Mouse (Mus musculus): ENCODE data around the gene 1700029H14Rik. TPM values are rescaled to one million over a fixed set of nuclear protein-coding genes. Genes with fewer than 3 reads are reported as not detected.

1700029H14Rik gene
- polyA plus RNA-seq, 1 experiment from 2014 or later: not detected

DNA sequence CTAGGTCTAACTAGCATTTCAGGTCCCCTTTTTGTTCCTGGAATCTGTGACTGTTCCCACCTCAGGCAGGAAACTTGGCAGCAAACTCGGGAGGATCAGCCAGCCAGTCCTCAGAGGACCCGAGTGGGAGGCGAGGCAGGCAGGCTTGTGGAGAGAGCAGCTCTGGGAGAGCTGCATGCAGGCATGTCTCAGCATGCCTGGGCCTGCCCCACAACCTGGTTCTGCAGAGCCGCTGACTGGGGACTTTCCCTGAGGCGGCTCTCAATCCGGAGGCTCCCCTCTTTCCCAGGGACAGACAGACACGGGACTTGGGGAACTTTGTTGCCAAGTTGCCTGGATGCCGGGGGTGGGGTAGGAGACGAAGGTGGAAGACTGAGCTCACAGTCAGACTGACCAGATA, 13.4 kb downstream of the 1700029H14Rik start:
- peak; percentile 34 for DNase-seq

DNA sequence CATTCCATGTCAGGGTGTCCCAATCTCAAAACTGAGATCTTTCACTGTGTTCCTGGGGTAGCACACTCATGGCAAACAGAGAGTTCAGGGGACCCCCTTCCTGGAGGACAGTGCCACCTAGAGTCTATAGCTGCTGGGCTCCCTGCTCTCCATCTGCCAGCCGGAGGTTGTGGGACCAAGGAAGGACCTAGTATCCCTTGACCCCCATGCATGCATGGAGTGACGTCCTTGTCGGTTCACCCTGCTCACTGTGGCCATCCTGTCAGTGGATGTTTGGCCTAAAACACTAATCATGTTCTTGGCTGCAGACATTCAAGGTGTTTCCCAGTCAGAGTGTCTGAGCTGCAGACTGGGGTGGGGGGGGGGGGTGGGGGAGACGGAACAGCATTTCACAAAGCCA, 14.0 kb downstream of the 1700029H14Rik start:
- peak; percentile 77 for DNase-seq
- peak; percentile 48; the same call in 1 of the 2 replicates for ATAC-seq (ENCODE audit: insufficient read depth)
- H3K27me3 ChIP-seq (ENCODE audit: insufficient read depth, low read length): no peaks in the 10 kb centered on the region
- no peaks in the 10 kb centered on the region for H3K9me3 ChIP-seq (ENCODE audit: low read depth, low read length)
- TF ChIP-seq CTCF (IDR thresholded peaks at IDR 0.05; ENCODE audit: low read depth): peak; percentile 75
- H3K27ac ChIP-seq (ENCODE audit: low read depth): no peak overlapping the region
- H3K4me1 ChIP-seq (ENCODE audit: insufficient read depth): no peaks in the 10 kb centered on the region
- H3K4me3 ChIP-seq (ENCODE audit: low read depth, low read length): no peak overlapping the region
- WGBS: 35% methylated on average over 4 of the region's 4 CpGs
- H3K9ac ChIP-seq: no peak overlapping the region
- H3K36me3 ChIP-seq (ENCODE audit: insufficient read depth): no peaks in the 10 kb centered on the region
- H3K4me2 ChIP-seq: no peak overlapping the region

More for the DNA sequence above, 13.4 kb downstream of the 1700029H14Rik start:
- Histone ChIP-seq H3K27me3 (ENCODE audit: insufficient read depth, low read length) (no peaks in the 10 kb centered on the region), H3K36me3 (ENCODE audit: insufficient read depth) (no peaks in the 10 kb centered on the region), H3K27ac (ENCODE audit: low read depth) (no peak overlapping the region; the same call in 1 of the 2 replicates), H3K9ac (no peak overlapping the region), H3K4me2 (no peak overlapping the region), H3K4me1 (ENCODE audit: insufficient read depth) (no peaks in the 10 kb centered on the region), H3K4me3 (ENCODE audit: low read depth, low read length) (no peak overlapping the region), H3K9me3 (ENCODE audit: low read depth, low read length) (no peaks in the 10 kb centered on the region)
- ATAC-seq (ENCODE audit: insufficient read depth): no peak; the same call in 1 of the 2 replicates
- TF ChIP-seq CTCF (IDR thresholded peaks at IDR 0.05; ENCODE audit: low read depth): no peak
- 32% methylated on average over 9 of the region's 9 CpGs for WGBS

DNA sequence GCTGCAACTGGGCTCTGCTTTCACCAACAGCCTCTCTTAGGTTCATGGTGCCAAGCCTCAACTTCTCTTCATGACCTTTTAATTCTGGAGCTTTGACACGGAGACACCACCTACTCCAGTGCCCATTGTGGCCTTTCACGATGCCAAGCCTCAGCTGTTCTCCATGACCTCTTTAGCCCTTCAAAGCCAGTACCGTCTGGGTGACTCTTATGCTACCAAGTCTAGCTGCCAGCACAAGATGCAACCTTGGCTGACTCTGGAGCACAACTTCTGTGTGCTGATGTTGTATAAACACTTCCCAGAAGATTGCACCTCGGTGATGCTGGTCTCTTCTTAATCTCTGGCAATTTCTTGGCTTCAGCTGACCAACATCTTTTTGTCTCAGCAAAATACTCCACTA, 15.8 kb downstream of the 1700029H14Rik start:
- Histone ChIP-seq H3K36me3 (ENCODE audit: insufficient read depth) (no peaks in the 10 kb centered on the region), H3K9ac (no peak overlapping the region), H3K4me2 (no peak overlapping the region), H3K4me1 (ENCODE audit: insufficient read depth) (no peaks in the 10 kb centered on the region), H3K9me3 (ENCODE audit: low read depth, low read length) (no peaks in the 10 kb centered on the region), H3K27me3 (ENCODE audit: insufficient read depth, low read length) (no peaks in the 10 kb centered on the region), H3K27ac (ENCODE audit: low read depth) (no peak overlapping the region), H3K4me3 (ENCODE audit: low read depth, low read length) (no peak overlapping the region)
- DNase-seq (no peak), ATAC-seq (ENCODE audit: insufficient read depth) (no peak)
- no peak for TF ChIP-seq CTCF (IDR thresholded peaks at IDR 0.05; ENCODE audit: low read depth)
- WGBS: 87% methylated on average over 4 of the region's 4 CpGs

DNA sequence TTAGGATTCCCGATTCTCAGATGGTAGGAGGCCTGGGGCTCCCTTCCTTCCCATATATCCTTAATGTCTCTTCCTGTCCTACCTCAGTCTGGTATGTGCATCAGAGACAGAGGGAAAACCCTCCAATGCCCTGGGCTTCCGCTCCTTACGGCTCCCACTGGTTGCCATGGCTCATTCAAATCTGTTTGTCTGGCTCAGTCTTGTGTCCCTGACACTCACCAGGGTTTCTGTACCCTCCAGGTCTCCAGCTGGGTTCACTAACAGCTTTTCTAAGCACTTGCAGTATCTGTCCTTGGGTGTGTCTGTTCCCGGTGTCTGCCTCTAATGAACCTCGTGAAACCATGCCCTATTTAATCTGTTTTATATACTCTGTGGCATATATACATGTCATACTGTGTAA, 20.7 kb downstream of the 1700029H14Rik start:
- Histone ChIP-seq H3K36me3 (ENCODE audit: insufficient read depth) (no peaks in the 10 kb centered on the region), H3K9me3 (ENCODE audit: low read depth, low read length) (no peaks in the 10 kb centered on the region), H3K4me3 (ENCODE audit: low read depth, low read length) (no peak overlapping the region), H3K27me3 (ENCODE audit: insufficient read depth, low read length) (no peaks in the 10 kb centered on the region), H3K27ac (ENCODE audit: low read depth) (no peak overlapping the region), H3K9ac (no peak overlapping the region), H3K4me2 (no peak overlapping the region), H3K4me1 (ENCODE audit: insufficient read depth) (peaks cover 3% of the 10 kb centered on the region; the same call in 1 of the 2 replicates)
- ATAC-seq (ENCODE audit: insufficient read depth): no peak
- no peak for DNase-seq
- no peak for TF ChIP-seq CTCF (IDR thresholded peaks at IDR 0.05; ENCODE audit: low read depth)
- WGBS: 74% methylated on average over 5 of the region's 5 CpGs

DNA sequence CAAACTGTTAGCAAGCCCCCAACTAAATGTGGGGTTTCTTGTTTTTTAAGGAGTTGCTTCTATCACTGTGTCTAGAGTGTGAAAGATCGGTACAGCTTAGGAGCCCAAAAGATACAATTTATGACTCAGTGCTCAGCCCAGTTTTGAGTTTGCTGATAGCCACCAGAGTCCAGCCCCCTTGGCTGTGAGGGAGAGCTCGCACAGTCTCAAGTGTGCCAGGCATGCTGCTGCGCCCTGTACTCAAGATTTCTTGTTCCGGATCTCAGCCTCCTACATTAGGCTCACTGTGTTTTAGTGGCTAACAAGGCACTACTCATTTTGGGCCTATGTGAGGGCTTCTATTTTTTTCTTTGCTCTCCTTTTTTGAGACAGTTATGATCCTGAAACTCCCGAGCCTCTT, 22.1 kb downstream of the 1700029H14Rik start:
- ATAC-seq (ENCODE audit: insufficient read depth): no peak
- Histone ChIP-seq H3K4me2 (no peak overlapping the region), H3K27me3 (ENCODE audit: insufficient read depth, low read length) (no peaks in the 10 kb centered on the region), H3K4me3 (ENCODE audit: low read depth, low read length) (no peak overlapping the region), H3K27ac (ENCODE audit: low read depth) (no peak overlapping the region), H3K36me3 (ENCODE audit: insufficient read depth) (no peaks in the 10 kb centered on the region), H3K9me3 (ENCODE audit: low read depth, low read length) (no peaks in the 10 kb centered on the region), H3K4me1 (ENCODE audit: insufficient read depth) (peaks cover 3% of the 10 kb centered on the region; the same call in 1 of the 2 replicates), H3K9ac (no peak overlapping the region)
- TF ChIP-seq CTCF (IDR thresholded peaks at IDR 0.05; ENCODE audit: low read depth): no peak
- WGBS: 72% methylated on average over 5 of the region's 5 CpGs
- DNase-seq: peak; percentile 28

DNA sequence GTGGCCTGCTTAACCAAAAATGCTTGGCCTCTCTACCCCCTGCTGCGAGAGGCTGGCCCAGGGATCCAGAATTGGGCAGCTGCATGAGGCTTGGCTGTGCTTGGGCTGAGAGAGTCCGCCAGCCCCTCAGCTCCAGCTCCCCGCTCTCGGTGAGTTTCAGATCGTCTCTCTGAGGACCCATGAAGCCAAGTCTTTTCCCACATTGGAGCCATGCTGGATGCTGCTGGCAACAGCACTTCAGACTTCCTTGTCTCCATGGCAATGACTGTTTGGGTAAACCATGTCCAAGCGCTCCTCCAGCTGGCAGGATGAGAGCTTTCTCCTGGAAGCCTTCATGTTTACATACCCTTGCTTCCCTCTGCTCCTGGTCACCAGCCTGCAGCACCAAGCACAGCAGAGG, 23.4 kb downstream of the 1700029H14Rik start:
- peak; percentile 40 for TF ChIP-seq CTCF (IDR thresholded peaks at IDR 0.05; ENCODE audit: low read depth)
- no peaks in the 10 kb centered on the region for H3K27me3 ChIP-seq (ENCODE audit: insufficient read depth, low read length)
- WGBS: 41% methylated on average over 6 of the region's 6 CpGs
- peaks cover 3% of the 10 kb centered on the region; the same call in 1 of the 2 replicates for H3K4me1 ChIP-seq (ENCODE audit: insufficient read depth)
- H3K36me3 ChIP-seq (ENCODE audit: insufficient read depth): no peaks in the 10 kb centered on the region
- H3K9ac ChIP-seq: no peak overlapping the region
- no peak overlapping the region for H3K4me3 ChIP-seq (ENCODE audit: low read depth, low read length)
- 0 out of 2 replicates have a peak overlapping the region, but pooled peaks have one; percentile 18 for H3K27ac ChIP-seq (ENCODE audit: low read depth)
- H3K4me2 ChIP-seq: no peak overlapping the region
- H3K9me3 ChIP-seq (ENCODE audit: low read depth, low read length): no peaks in the 10 kb centered on the region
- ATAC-seq (ENCODE audit: insufficient read depth): peak; percentile 90
- DNase-seq: peak; percentile 84

DNA sequence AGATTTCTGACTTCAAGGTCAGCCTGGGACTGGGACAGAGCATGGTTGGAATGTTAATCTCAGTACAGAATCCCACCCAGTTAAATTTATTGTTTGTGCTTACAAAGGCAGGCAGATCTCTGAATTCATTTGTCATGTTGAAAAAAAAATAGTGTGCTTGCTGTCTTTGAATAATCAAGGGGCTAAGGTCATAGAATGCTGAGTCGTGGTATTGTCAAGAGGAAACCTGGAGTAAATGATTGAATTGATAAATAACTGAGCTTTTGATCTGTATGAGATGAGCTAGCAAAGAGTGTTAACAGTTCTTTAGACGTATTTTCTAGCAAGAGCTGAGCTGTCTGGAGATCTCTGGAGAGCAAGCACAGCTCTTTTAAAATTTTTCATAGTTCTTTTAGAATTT, 25.2 kb downstream of the 1700029H14Rik start:
- 37% methylated on average over 2 of the region's 2 CpGs for WGBS
- DNase-seq (no peak), ATAC-seq (ENCODE audit: insufficient read depth) (no peak)
- no peak overlapping the region for H3K27ac ChIP-seq (ENCODE audit: low read depth)
- H3K9ac ChIP-seq: no peak overlapping the region
- no peak overlapping the region for H3K4me3 ChIP-seq (ENCODE audit: low read depth, low read length)
- no peaks in the 10 kb centered on the region for H3K9me3 ChIP-seq (ENCODE audit: low read depth, low read length)
- no peaks in the 10 kb centered on the region for H3K27me3 ChIP-seq (ENCODE audit: insufficient read depth, low read length)
- H3K4me1 ChIP-seq (ENCODE audit: insufficient read depth): peaks cover 7% of the 10 kb centered on the region; the same call in 1 of the 2 replicates
- TF ChIP-seq CTCF (IDR thresholded peaks at IDR 0.05; ENCODE audit: low read depth): no peak
- no peaks in the 10 kb centered on the region for H3K36me3 ChIP-seq (ENCODE audit: insufficient read depth)
- H3K4me2 ChIP-seq: no peak overlapping the region

Data from lung, embryonic 14.5 days (tissue).